Mouse (Mus musculus): ENCODE measurements at regions not wholly inside any gene's neighbourhood (a gene's known extent, or its start where the extent isn't known, plus 50 kb on each side); places are given as distances from the start of the nearest gene placed in this dataset.

DNA sequence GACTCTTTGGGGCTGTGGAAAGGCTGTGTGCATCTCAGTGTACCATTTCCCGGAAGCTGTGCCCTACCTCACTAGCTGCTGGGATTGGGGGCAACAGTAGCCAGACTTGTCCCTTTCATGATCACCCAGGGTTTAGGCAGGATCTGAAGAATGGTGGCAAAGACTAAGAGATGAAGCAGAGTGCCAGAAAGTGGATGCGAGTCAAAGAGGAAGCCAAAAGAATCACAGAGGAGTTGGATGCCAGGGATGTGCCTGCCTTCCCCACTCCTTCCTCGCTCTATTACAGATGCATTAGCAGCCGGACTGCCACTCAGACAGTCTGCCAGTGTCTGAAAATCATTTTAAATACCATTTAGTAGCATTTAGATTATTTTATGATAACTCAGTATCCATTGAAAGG is 271.5 kb upstream of the Slc24a2 start:
- in situ Hi-C loops (cut with MboI), result no loop called here

GRCm38 (mm10) chr4:87500441-87500840 is 270.2 kb upstream of the Slc24a2 start:
- in situ Hi-C loops (cut with MboI), result no loop called here

- in situ Hi-C loops (cut with MboI), result no loop called here
Observed at GRCm38 (mm10) chr4:87487798-87488197, 257.5 kb upstream of the Slc24a2 start.

DNA sequence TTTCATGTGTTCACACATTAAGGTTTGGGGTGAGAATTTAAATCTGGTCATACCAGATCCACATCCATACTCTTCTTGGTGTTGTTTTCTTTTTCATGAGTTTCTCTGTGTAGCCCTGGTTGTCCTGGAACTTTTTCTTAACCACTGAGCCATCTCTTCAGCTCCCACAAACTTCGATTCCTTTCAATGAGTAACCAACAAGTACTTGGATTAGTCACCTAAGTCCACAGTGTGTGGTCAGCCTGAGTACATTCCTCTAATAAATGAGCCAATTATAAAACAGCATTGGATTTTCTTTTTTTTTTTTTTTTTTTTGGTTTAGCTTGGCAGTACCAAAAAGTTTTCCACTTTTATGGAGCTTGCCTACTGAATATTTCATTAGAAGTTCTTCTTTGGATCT is 245.3 kb upstream of the Slc24a2 start:
- in situ Hi-C loops (cut with MboI), result no loop called here

- in situ Hi-C loops (cut with MboI), result no loop called here
Observed at GRCm38 (mm10) chr4:87473331-87474039, 243.2 kb upstream of the Slc24a2 start.

GRCm38 (mm10) chr4:87472787-87473186 is 242.5 kb upstream of the Slc24a2 start:
- in situ Hi-C loops (cut with MboI), result no loop called here

DNA sequence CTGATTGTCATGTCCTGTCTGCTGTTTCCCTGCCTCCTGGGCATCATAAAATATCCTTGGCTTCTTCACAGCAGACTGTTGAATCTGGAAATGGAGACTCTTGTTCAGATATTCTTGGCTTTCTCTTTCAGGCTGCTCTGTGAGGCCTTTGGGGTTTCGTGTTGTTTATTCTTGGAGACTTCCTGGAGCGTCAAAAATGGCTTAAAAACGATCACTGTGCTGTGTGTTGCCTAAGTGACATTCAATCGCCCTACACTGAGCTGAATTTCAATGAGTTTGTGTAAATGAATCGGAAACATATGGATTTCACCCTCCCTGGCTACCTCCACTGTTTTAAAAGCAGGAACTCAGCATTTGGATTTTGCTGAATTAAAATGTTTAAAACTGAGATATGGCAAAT is 241.1 kb upstream of the Slc24a2 start:
- in situ Hi-C loops (cut with MboI), result no loop called here

- in situ Hi-C loops (cut with MboI), result no loop called here
Observed at GRCm38 (mm10) chr4:87467600-87467999, 237.3 kb upstream of the Slc24a2 start.

DNA sequence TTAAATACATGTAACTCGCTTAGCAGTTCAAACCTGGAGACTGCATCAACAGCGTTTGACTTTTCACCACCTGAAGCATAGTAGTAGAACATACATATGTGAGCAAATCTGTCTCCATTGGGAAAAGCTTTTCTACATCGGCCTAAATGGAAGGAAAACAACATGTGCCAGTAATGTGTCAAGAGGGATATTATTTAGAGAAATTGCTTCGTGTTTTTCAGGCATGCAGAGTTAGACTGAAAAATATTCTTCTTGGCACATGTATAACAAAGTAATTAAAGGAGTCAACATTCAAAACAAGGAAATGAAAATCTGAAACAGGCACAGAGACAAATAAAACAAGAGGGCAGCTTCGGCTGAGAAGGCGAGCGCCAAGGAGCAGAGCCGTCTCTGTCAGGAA is 236.7 kb upstream of the Slc24a2 start:
- in situ Hi-C loops (cut with MboI), result no loop called here

GRCm38 (mm10) chr4:87461181-87461912 is 231.1 kb upstream of the Slc24a2 start:
- in situ Hi-C loops (cut with MboI), result no loop called here

DNA sequence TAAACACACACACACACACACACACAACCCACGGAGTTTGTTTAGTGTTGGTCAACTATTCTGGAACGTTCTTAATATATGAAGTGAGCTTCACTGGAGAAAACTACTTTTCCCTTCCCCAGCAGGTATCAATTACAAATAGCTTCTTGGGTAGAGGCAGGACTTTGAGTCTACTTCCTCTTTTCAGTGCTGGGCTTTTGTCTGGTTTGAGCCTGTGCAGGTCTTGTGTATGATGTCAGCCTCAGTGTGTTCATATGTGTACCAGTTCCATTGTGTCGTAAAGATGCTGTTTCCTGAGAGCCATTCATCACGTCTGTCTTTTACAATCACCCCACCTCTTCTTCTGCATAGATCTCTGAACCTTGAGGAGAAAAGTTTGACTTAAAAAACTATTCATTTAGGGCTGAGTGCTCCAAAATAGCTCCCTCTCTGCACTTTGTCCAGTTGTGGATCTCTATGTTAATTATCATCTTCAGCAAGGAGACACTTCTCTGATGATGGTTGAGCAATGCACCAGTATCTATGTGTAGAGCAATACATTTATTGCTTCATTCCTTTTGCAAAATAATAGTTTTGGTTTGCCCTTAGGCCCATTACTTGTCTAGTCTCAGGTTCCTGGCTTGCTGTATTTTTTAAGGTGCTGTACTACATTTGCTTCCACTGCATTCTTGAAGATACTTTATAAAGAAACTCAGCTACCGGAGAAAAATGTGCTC is 225.7 kb upstream of the Slc24a2 start:
- in situ Hi-C loops (cut with MboI), result no loop called here

GRCm38 (mm10) chr4:87452122-87452521 is 221.8 kb upstream of the Slc24a2 start:
- in situ Hi-C loops (cut with MboI), result no loop called here

DNA sequence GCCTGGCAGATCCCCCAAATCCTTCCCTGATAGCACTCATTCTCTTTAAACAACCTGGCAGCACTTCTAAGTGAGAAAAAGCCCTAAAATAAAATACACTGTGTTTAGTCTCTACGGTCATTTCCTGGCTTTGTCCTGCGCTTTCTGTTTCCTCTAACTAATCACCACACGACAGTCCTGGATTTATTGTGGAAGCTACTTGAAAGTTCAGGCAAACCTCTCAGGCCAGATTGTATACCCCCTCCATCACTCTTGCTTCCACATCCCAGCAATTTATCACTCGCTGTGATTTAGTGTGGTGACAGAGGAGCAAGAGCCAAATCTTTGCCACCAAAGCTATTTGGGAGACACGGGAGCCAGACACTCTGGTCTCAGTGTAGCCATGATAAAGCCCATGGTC is 221.0 kb upstream of the Slc24a2 start:
- in situ Hi-C loops (cut with MboI), result no loop called here

DNA sequence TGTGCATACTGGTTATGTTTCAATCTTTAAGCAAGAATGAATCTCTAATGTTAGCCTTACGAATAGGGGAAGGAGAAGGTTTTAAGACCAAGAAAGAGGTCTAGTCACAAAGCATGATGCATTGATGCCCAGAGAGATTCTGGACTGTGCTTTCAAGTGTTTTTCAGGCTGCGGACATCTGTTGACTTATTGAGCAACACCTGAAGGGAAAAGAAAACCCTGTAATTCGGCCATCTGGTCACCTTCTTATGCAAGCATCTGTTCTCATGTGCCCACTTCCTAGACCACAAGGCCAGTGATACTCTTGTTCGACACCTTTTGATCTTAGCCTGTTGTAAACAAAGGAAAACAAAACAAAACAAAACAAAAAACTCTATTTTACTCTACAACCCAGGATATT is 218.1 kb upstream of the Slc24a2 start:
- in situ Hi-C loops (cut with MboI), result no loop called here

- in situ Hi-C loops (cut with MboI), result no loop called here
Observed at GRCm38 (mm10) chr4:87446856-87447255, 216.6 kb upstream of the Slc24a2 start.

- in situ Hi-C loops (cut with MboI), result no loop called here
Observed at GRCm38 (mm10) chr4:87434136-87434535, 203.9 kb upstream of the Slc24a2 start.

DNA sequence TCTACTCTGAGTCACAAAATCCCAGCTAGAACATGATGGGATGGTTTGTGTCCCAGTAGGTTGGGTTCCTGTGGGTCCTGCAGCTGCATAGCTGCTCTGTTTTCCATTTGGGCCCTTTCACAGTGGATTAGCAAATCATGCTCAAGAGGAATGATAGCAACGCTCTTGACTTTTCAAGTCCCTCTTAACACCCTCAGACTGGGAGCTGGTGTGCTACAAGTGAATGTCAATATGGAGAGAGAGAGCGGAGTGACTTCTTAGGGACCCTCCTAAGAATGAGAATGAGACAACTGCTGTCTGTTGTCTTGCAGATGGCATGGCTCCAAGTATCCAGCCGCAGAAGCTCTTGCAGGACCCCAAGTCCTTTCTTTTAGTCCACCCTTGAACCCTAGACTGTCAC is 198.1 kb upstream of the Slc24a2 start:
- in situ Hi-C loops (cut with MboI), result no loop called here

- in situ Hi-C loops (cut with MboI), result no loop called here
Observed at GRCm38 (mm10) chr4:87424066-87424465, 193.8 kb upstream of the Slc24a2 start.

GRCm38 (mm10) chr4:87422588-87422987 is 192.3 kb upstream of the Slc24a2 start:
- in situ Hi-C loops (cut with MboI), result no loop called here

DNA sequence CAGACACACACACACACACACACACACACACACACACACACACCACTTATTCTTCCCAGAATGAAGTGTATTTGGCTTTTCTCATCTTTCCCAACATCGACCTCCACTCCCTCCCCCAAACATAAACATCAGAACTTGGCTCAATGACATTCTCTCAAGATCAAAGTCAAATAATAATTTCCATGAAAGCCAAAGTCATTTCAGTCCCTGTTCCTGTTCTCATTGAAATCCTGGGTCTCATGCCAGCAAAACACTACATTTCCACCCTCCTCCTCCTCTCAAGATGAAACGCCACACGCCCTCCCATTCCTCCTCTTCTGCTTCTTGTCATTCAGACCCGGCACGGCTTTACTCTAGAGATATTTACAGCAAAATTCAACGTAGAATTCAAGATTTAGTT is 173.1 kb upstream of the Slc24a2 start:
- in situ Hi-C loops (cut with MboI), result no loop called here

- in situ Hi-C loops (cut with MboI), result no loop called here
Observed at GRCm38 (mm10) chr4:87402173-87402556, 171.9 kb upstream of the Slc24a2 start.

- in situ Hi-C loops (cut with MboI), result no loop called here
Observed at GRCm38 (mm10) chr4:87401316-87402172, 171.3 kb upstream of the Slc24a2 start.

Measured in mature B cell (primary cell).